Mouse (Mus musculus) intestine, embryonic 16.5 days (tissue): ENCODE measurements at regions not wholly inside any gene's neighbourhood (a gene's known extent, or its start where the extent isn't known, plus 50 kb on each side); places are given as distances from the start of the nearest gene placed in this dataset.
A peak's percentile ranks its signal among the peaks of the same experiment; 100 is the strongest.

ENCODE experiments used
- ATAC-seq: fragments of 200-750 bp; cut with Nextera tagmentation; 2 replicates; pipeline ENCODE4 v1.8.0; 2017; ENCODE audit warnings: moderate TSS enrichment, moderate library complexity
- H3K27ac ChIP-seq: fragments of 300-500 bp; sonication (generic); 2 replicates; pipeline ENCODE4 v1.5.1; 2014; ENCODE audit warnings: mild to moderate bottlenecking, low read length
- H3K27me3 ChIP-seq: fragments of 300-500 bp; sonication (generic); replicated peaks from 2 replicates; pipeline ENCODE4 v1.6.1; 2014; ENCODE audit warnings: low read length, control low read depth, mixed read lengths; ENCODE audit not compliant: control insufficient read depth, insufficient read depth
- H3K36me3 ChIP-seq: fragments of 300-500 bp; sonication (generic); 2 replicates; pipeline ENCODE4 v1.6.1; 2014; ENCODE audit warnings: low read length, control low read depth; ENCODE audit not compliant: control insufficient read depth, insufficient read depth
- H3K4me1 ChIP-seq: fragments of 300-500 bp; sonication (generic); 2 replicates; pipeline ENCODE4 v1.6.1; 2014; ENCODE audit warnings: low read length, control low read depth, mixed read lengths; ENCODE audit not compliant: control insufficient read depth, insufficient read depth
- H3K4me2 ChIP-seq: fragments of 300-500 bp; sonication (generic); 2 replicates; pipeline ENCODE4 v1.6.1; 2014; ENCODE audit warnings: low read depth, low read length, control low read depth
- H3K4me3 ChIP-seq: fragments of 300-500 bp; sonication (generic); 2 replicates; pipeline ENCODE4 v1.5.1; 2014; ENCODE audit warnings: mild to moderate bottlenecking, low read length
- H3K9ac ChIP-seq: fragments of 300-500 bp; sonication (generic); 2 replicates; pipeline ENCODE4 v1.6.1; 2014; ENCODE audit warnings: low read depth, low read length
- H3K9me3 ChIP-seq: fragments of 300-500 bp; sonication (generic); 2 replicates; pipeline ENCODE4 v1.6.1; 2016; ENCODE audit warnings: low read length, control low read depth; ENCODE audit not compliant: control insufficient read depth
- WGBS: fragments of 180-500 bp; shearing (Covaris S2); extraction: QIAGEN DNeasy Blood & Tissue Kit; methylation state at CpG from one replicate; pipeline ENCODE4 v1.1.7; 2014; 5-methylcytosine and 5-hydroxymethylcytosine counted together

- Histone ChIP-seq H3K4me2 (no peak overlapping the region), H3K27ac (no peak overlapping the region), H3K9ac (no peak overlapping the region), H3K9me3 (no peaks in the 10 kb centered on the region), H3K4me3 (no peak overlapping the region), H3K4me1 (no peaks in the 10 kb centered on the region), H3K27me3 (no peaks in the 10 kb centered on the region), H3K36me3 (no peaks in the 10 kb centered on the region)
- WGBS = 77% methylated on average over 4 of the region's 4 CpGs
- no peak for ATAC-seq
Measured at GRCm38 (mm10) chr10:44761324-44761723, 233.0 kb upstream of the Prdm1 start.

GRCm38 (mm10) chr10:44755355-44755957 is 227.2 kb upstream of the Prdm1 start:
- 54% methylated on average over 6 of the region's 6 CpGs for WGBS
- no peak overlapping the region for H3K4me2 ChIP-seq
- 0 out of 2 replicates have a peak, but pooled peaks cover 4% of the 10 kb centered on the region for H3K4me1 ChIP-seq
- H3K9ac ChIP-seq = no peak overlapping the region
- no peaks in the 10 kb centered on the region for H3K27me3 ChIP-seq
- H3K9me3 ChIP-seq = no peaks in the 10 kb centered on the region
- no peak overlapping the region for H3K27ac ChIP-seq
- peak; percentile 86 for ATAC-seq
- no peaks in the 10 kb centered on the region for H3K36me3 ChIP-seq
- no peak overlapping the region for H3K4me3 ChIP-seq

GRCm38 (mm10) chr10:44754930-44755329 is 226.6 kb upstream of the Prdm1 start:
- 71% methylated on average over 4 of the region's 4 CpGs for WGBS
- Histone ChIP-seq H3K27ac (no peak overlapping the region), H3K36me3 (no peaks in the 10 kb centered on the region)

GRCm38 (mm10) chr10:44752719-44753390 is 224.6 kb upstream of the Prdm1 start:
- Histone ChIP-seq H3K36me3 (no peaks in the 10 kb centered on the region), H3K9me3 (no peaks in the 10 kb centered on the region), H3K27me3 (no peaks in the 10 kb centered on the region), H3K4me1 (0 out of 2 replicates have a peak, but pooled peaks cover 4% of the 10 kb centered on the region), H3K4me2 (no peak overlapping the region), H3K4me3 (no peak overlapping the region), H3K27ac (no peak overlapping the region), H3K9ac (no peak overlapping the region)
- ATAC-seq = no peak
- WGBS = 77% methylated on average over 8 of the region's 8 CpGs

More at GRCm38 (mm10) chr10:44754930-44755329, 226.6 kb upstream of the Prdm1 start:
- Histone ChIP-seq H3K9ac (no peak overlapping the region), H3K27me3 (no peaks in the 10 kb centered on the region), H3K9me3 (no peaks in the 10 kb centered on the region), H3K4me1 (0 out of 2 replicates have a peak, but pooled peaks cover 4% of the 10 kb centered on the region), H3K4me3 (no peak overlapping the region), H3K4me2 (no peak overlapping the region)
- no peak for ATAC-seq

- peak; percentile 26; the same call in 1 of the 2 replicates for ATAC-seq
- no peaks in the 10 kb centered on the region for H3K36me3 ChIP-seq
- no peak overlapping the region for H3K4me2 ChIP-seq
- no peaks in the 10 kb centered on the region for H3K27me3 ChIP-seq
- no peaks in the 10 kb centered on the region for H3K9me3 ChIP-seq
- H3K4me1 ChIP-seq = 0 out of 2 replicates have a peak, but pooled peaks cover 6% of the 10 kb centered on the region
- no peak overlapping the region for H3K27ac ChIP-seq
- no peak overlapping the region for H3K9ac ChIP-seq
- H3K4me3 ChIP-seq = no peak overlapping the region
- 77% methylated on average over 6 of the region's 6 CpGs for WGBS
Measured at GRCm38 (mm10) chr10:44751061-44751460, 222.8 kb upstream of the Prdm1 start.

- Histone ChIP-seq H3K4me2 (no peak overlapping the region), H3K9ac (no peak overlapping the region)
- 69% methylated on average over 4 of the region's 4 CpGs for WGBS
Measured at GRCm38 (mm10) chr10:44749206-44749605, 220.9 kb upstream of the Prdm1 start.

GRCm38 (mm10) chr10:44747419-44747818 is 219.1 kb upstream of the Prdm1 start:
- 0 out of 2 replicates have a peak, but pooled peaks cover 6% of the 10 kb centered on the region for H3K4me1 ChIP-seq
- no peaks in the 10 kb centered on the region for H3K36me3 ChIP-seq
- H3K9ac ChIP-seq = no peak overlapping the region
- H3K9me3 ChIP-seq = no peaks in the 10 kb centered on the region
- no peak overlapping the region for H3K4me2 ChIP-seq
- H3K27ac ChIP-seq = no peak overlapping the region
- H3K27me3 ChIP-seq = no peaks in the 10 kb centered on the region
- H3K4me3 ChIP-seq = no peak overlapping the region
- WGBS = 49% methylated on average over 3 of the region's 3 CpGs
- no peak for ATAC-seq

More at GRCm38 (mm10) chr10:44749206-44749605, 220.9 kb upstream of the Prdm1 start:
- no peak overlapping the region for H3K4me3 ChIP-seq
- 0 out of 2 replicates have a peak, but pooled peaks cover 6% of the 10 kb centered on the region for H3K4me1 ChIP-seq
- H3K36me3 ChIP-seq = no peaks in the 10 kb centered on the region
- H3K9me3 ChIP-seq = no peaks in the 10 kb centered on the region
- no peak for ATAC-seq
- H3K27me3 ChIP-seq = no peaks in the 10 kb centered on the region
- H3K27ac ChIP-seq = no peak overlapping the region

GRCm38 (mm10) chr10:44744221-44744620 is 215.9 kb upstream of the Prdm1 start:
- H3K4me2 ChIP-seq = no peak overlapping the region
- ATAC-seq = no peak
- no peak overlapping the region for H3K27ac ChIP-seq
- 0 out of 2 replicates have a peak, but pooled peaks cover 3% of the 10 kb centered on the region for H3K4me1 ChIP-seq
- no peak overlapping the region for H3K9ac ChIP-seq
- no peaks in the 10 kb centered on the region for H3K36me3 ChIP-seq
- 77% methylated on average over 2 of the region's 2 CpGs for WGBS
- H3K4me3 ChIP-seq = no peak overlapping the region
- no peaks in the 10 kb centered on the region for H3K9me3 ChIP-seq
- H3K27me3 ChIP-seq = no peaks in the 10 kb centered on the region

- Histone ChIP-seq H3K27ac (no peak overlapping the region), H3K4me3 (no peak overlapping the region), H3K9ac (no peak overlapping the region), H3K9me3 (no peaks in the 10 kb centered on the region), H3K27me3 (no peaks in the 10 kb centered on the region), H3K36me3 (no peaks in the 10 kb centered on the region), H3K4me1 (no peaks in the 10 kb centered on the region), H3K4me2 (no peak overlapping the region)
- WGBS = 80% methylated on average over 5 of the region's 5 CpGs
- no peak for ATAC-seq
Measured at GRCm38 (mm10) chr10:44733641-44734040, 205.3 kb upstream of the Prdm1 start.
